Mouse (Mus musculus) G1E (cell line): ENCODE measurements around the gene Etfdh.

Source experiments
- CTCF ChIP-seq: IDR thresholded peaks from 2 replicates; pipeline ENCODE4 v1.5.1; 2012; ENCODE audit warnings: low read depth, low read length, inconsistent platforms, mixed read lengths
- POLR2AphosphoS5 ChIP-seq: IDR thresholded peaks from 2 replicates; pipeline ENCODE4 v1.6.1; 2012; ENCODE audit warnings: low read depth, low read length, inconsistent platforms; ENCODE audit not compliant: insufficient replicate concordance

- no peak for TF ChIP-seq CTCF
- TF ChIP-seq POLR2AphosphoS5 = no peak
These were observed 51.1 kb downstream of the Etfdh start for GRCm38 (mm10) chr3:79578164-79578563.
